Mouse (Mus musculus) CH12.LX (cell line): ENCODE data around the gene Pop5. TPM values are rescaled to one million over a fixed set of nuclear protein-coding genes. Genes with fewer than 3 reads are reported as not detected.
A peak's percentile ranks its signal among the peaks of the same experiment; 100 is the strongest.

ENCODE experiments used
- DNase-seq: peaks from one replicate; pipeline ENCODE4 v3.0.0-alpha.2; 2013; ENCODE audit errors: extremely low read depth
- H3K27ac ChIP-seq: 2 replicates; pipeline ENCODE4 v1.5.1; 2012; ENCODE audit warnings: low read depth, mild to moderate bottlenecking, control low read depth, moderate library complexity; ENCODE audit not compliant: insufficient read depth
- H3K27me3 ChIP-seq: replicated peaks from 2 replicates; pipeline ENCODE3; 2012; ENCODE audit warnings: inconsistent platforms
- H3K36me3 ChIP-seq, 2 experiments: replicated peaks in 1 of 2; 2 replicates each; pipeline versions ENCODE3 to v1.6.1; 2012; ENCODE audit warnings: inconsistent platforms in 1 of 2, low read length in 1 of 2, mild to moderate bottlenecking in 1 of 2, mixed read lengths in 1 of 2, moderate library complexity in 1 of 2; ENCODE audit not compliant: control insufficient read depth in 1 of 2, insufficient read depth in 1 of 2
- H3K4me1 ChIP-seq, 2 experiments: 2 replicates each; pipeline ENCODE4 v1.6.1; 2012; ENCODE audit warnings: inconsistent platforms in 1 of 2, moderate library complexity in 1 of 2; ENCODE audit not compliant: insufficient read depth in 2 of 2, control insufficient read depth in 1 of 2
- H3K4me2 ChIP-seq: 2 replicates; pipeline ENCODE4 v1.6.1; 2012; ENCODE audit warnings: low read depth, mild to moderate bottlenecking, control low read depth; ENCODE audit not compliant: poor library complexity, insufficient read depth, severe bottlenecking
- H3K4me3 ChIP-seq, 3 experiments: fragments of 150-350 bp in 1 of 3; sonication (generic) in 1 of 3; replicated peaks in 1 of 3; 2 replicates each; pipeline versions ENCODE3 to v1.5.1; 2011 to 2012; ENCODE audit warnings: low read depth in 2 of 3, low read length in 2 of 3, mild to moderate bottlenecking in 2 of 3, moderate library complexity in 2 of 3, control low read depth in 1 of 3, improper control_type of control experiment in 1 of 3, inconsistent platforms in 1 of 3, mixed read lengths in 1 of 3; ENCODE audit not compliant: poor library complexity in 1 of 3
- H3K79me2 ChIP-seq: replicated peaks from 2 replicates; pipeline ENCODE4 v1.6.1; 2012; ENCODE audit warnings: mild to moderate bottlenecking, moderate library complexity; ENCODE audit not compliant: control insufficient read depth, poor library complexity, insufficient read depth, severe bottlenecking; ENCODE audit errors: extremely low read depth
- H3K9ac ChIP-seq: 2 replicates; pipeline ENCODE4 v1.6.1; 2012; ENCODE audit warnings: low read depth, mild to moderate bottlenecking, control low read depth, moderate library complexity; ENCODE audit not compliant: insufficient read depth
- H3K9me3 ChIP-seq: replicated peaks from 2 replicates; pipeline ENCODE3; 2012; ENCODE audit warnings: low read length, inconsistent platforms, mixed read lengths
- BHLHE40 ChIP-seq: IDR thresholded peaks from 2 replicates; pipeline ENCODE4 v1.6.1; 2011; ENCODE audit warnings: mild to moderate bottlenecking, low read depth, low read length, improper control_type of control experiment
- CHD1 ChIP-seq: IDR thresholded peaks from 2 replicates; pipeline ENCODE4 v1.6.1; 2012; ENCODE audit warnings: low read depth, low read length, improper control_type of control experiment, inconsistent platforms
- CHD2 ChIP-seq: IDR thresholded peaks from 2 replicates; pipeline ENCODE4 v1.6.1; 2011; ENCODE audit warnings: low read length, improper control_type of control experiment
- CTCF ChIP-seq, 2 experiments: IDR thresholded peaks in 1 of 2; conservative IDR thresholded peaks in 1 of 2; 2 replicates each; pipeline ENCODE4 v1.5.1; 2011 to 2012; ENCODE audit warnings: low read depth in 2 of 2, low read length in 2 of 2, improper control_type of control experiment in 1 of 2, inconsistent platforms in 1 of 2, mild to moderate bottlenecking in 1 of 2, moderate library complexity in 1 of 2
- EP300 ChIP-seq: IDR thresholded peaks from 2 replicates; pipeline ENCODE4 v1.6.1; 2011; ENCODE audit warnings: low read length, improper control_type of control experiment
- JUN ChIP-seq: IDR thresholded peaks from 2 replicates; pipeline ENCODE4 v1.6.1; 2011; ENCODE audit warnings: low read depth, mild to moderate bottlenecking, low read length, improper control_type of control experiment, moderate library complexity; ENCODE audit not compliant: insufficient read depth
- JUND ChIP-seq: conservative IDR thresholded peaks from 2 replicates; pipeline ENCODE4 v1.6.1; 2011; ENCODE audit warnings: low read depth, low read length, improper control_type of control experiment
- KAT2A ChIP-seq: IDR thresholded peaks from 2 replicates; pipeline ENCODE4 v1.6.1; 2012; ENCODE audit warnings: low read length, improper control_type of control experiment, inconsistent platforms; ENCODE audit not compliant: insufficient replicate concordance
- MAX ChIP-seq: IDR thresholded peaks from 2 replicates; pipeline ENCODE4 v1.6.1; 2011; ENCODE audit warnings: low read length, improper control_type of control experiment
- MAZ ChIP-seq: IDR thresholded peaks from 2 replicates; pipeline ENCODE4 v1.6.1; 2012; ENCODE audit warnings: low read depth, mild to moderate bottlenecking, inconsistent platforms, low read length, improper control_type of control experiment, moderate library complexity
- MEF2A ChIP-seq: IDR thresholded peaks from 2 replicates; pipeline ENCODE4 v1.6.1; 2014; ENCODE audit warnings: low read depth, mild to moderate bottlenecking, inconsistent platforms, low read length, improper control_type of control experiment, borderline replicate concordance
- MYC ChIP-seq: IDR thresholded peaks from 2 replicates; pipeline ENCODE4 v1.6.1; 2011; ENCODE audit warnings: low read depth, mild to moderate bottlenecking, improper control_type of control experiment, low read length
- NRF1 ChIP-seq: IDR thresholded peaks from 2 replicates; pipeline ENCODE4 v1.6.1; 2014; ENCODE audit warnings: low read depth, mild to moderate bottlenecking, inconsistent platforms, low read length, improper control_type of control experiment, moderate library complexity
- PAX5 ChIP-seq: IDR thresholded peaks from 2 replicates; pipeline ENCODE4 v1.6.1; 2012; ENCODE audit warnings: low read length, inconsistent platforms, mixed read lengths
- RCOR1 ChIP-seq: conservative IDR thresholded peaks from 2 replicates; pipeline ENCODE4 v1.6.1; 2012; ENCODE audit warnings: low read depth, mild to moderate bottlenecking, inconsistent platforms, low read length, improper control_type of control experiment
- SIN3A ChIP-seq: IDR thresholded peaks from 2 replicates; pipeline ENCODE4 v1.6.1; 2012; ENCODE audit warnings: low read length, improper control_type of control experiment, inconsistent platforms
- TBP ChIP-seq: conservative IDR thresholded peaks from 2 replicates; pipeline ENCODE4 v1.6.1; 2011; ENCODE audit warnings: low read depth, low read length, improper control_type of control experiment
- TCF12 ChIP-seq: IDR thresholded peaks from 2 replicates; pipeline ENCODE4 v1.6.1; 2014; ENCODE audit warnings: low read depth, mild to moderate bottlenecking, inconsistent platforms, low read length, improper control_type of control experiment
- UBTF ChIP-seq: IDR thresholded peaks from 2 replicates; pipeline ENCODE4 v1.6.1; 2012; ENCODE audit warnings: low read depth, mild to moderate bottlenecking, inconsistent platforms, low read length, improper control_type of control experiment, moderate library complexity
- USF1 ChIP-seq: IDR thresholded peaks from 2 replicates; pipeline ENCODE4 v1.6.1; 2014; ENCODE audit warnings: low read depth, mild to moderate bottlenecking, inconsistent platforms, low read length, improper control_type of control experiment
- USF2 ChIP-seq: conservative IDR thresholded peaks from 2 replicates; pipeline ENCODE4 v1.6.1; 2011; ENCODE audit warnings: low read depth, low read length, improper control_type of control experiment
- ZC3H11A ChIP-seq: IDR thresholded peaks from 2 replicates; pipeline ENCODE4 v1.6.1; 2012; ENCODE audit warnings: low read depth, mild to moderate bottlenecking, inconsistent platforms, low read length, improper control_type of control experiment
- ZMIZ1 ChIP-seq: IDR thresholded peaks from 2 replicates; pipeline ENCODE4 v1.6.1; 2012; ENCODE audit warnings: low read depth, mild to moderate bottlenecking, inconsistent platforms, low read length, improper control_type of control experiment
- dilution Hi-C: fragments of 300-500 bp; cut with MboI; formaldehyde crosslinking; loops from 2 replicates; pipeline ENCODE4 v1.14.3; 2020; ENCODE audit warnings: low sequenced_read_pairs; ENCODE audit not compliant: extremely low pct_unique_long_range_greater_than_20kb, extremely low pct_ligation_motif_present
- in situ Hi-C: fragments of 300-500 bp; cut with MboI; formaldehyde crosslinking; loops from 3 replicates; pipeline ENCODE4 v1.14.3; 2019; ENCODE audit warnings: low sequenced_read_pairs, low pct_ligation_motif_present, low pct_unique_long_range_greater_than_20kb, mixed read lengths
- polyA plus RNA-seq: library from polyadenylated mRNA; unstranded; fragments of >175 nt; gene quantifications from 2 replicates; pipeline ENCODE4 v1.2.1, GENCODE M21; 2012; ENCODE audit warnings: low read depth; ENCODE audit not compliant: insufficient read length
- total RNA-seq, 2 experiments: library from RNA; depleted of rRNA; stranded (reverse); fragments of 300-350 nt in 1 of 2; fragments of >200 nt in 1 of 2; gene quantifications; 2 replicates each; pipeline ENCODE4 v1.2.3; 2012 to 2014

Gene Pop5
- total and polyA plus RNA-seq, 3 experiments, result 127 to 236 (median 156) TPM

DNA sequence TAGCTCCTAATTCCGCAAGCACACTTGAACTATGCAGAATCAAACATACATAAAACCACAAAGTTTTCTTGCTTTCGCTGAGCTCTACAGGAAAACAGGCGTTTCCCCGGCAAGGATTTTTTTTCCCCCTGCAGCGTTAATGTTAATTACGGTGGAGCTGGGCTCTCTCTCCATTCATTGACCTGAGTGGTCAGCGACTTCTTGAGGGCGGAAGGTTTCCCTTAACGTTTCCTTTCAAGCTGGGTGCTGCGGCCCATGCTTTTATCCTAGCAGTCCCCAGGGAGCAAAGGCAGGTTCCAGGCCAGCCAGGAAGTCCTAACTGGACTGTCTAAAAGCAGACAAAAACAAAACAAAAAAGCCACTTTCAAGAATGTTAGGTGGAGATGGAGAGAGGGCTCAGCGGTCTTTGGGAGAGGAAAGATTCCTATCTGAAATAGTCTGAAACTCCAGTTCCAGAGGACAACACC is 3.1 kb downstream of the Pop5 start:
- Histone ChIP-seq H3K27me3 (no peaks in the 10 kb centered on the region), H3K27ac (no peak overlapping the region), H3K4me1 (peaks cover 0 to 9% of the 10 kb centered on the region in 2 experiments; a peak in 2 of 4 replicates), H3K9me3 (no peaks in the 10 kb centered on the region), H3K9ac (peak overlapping the region; percentile 42), H3K79me2 (peaks cover 19% of the 10 kb centered on the region), H3K4me2 (peak overlapping the region; percentile 72), H3K36me3 (peaks cover 40 to 45% of the 10 kb centered on the region in 2 experiments), H3K4me3 (peak overlapping the region; percentile 54 to 95 (median 90))
- no peak for TF ChIP-seq TCF12
- no peak for TF ChIP-seq CTCF (conservative IDR thresholded peaks at IDR 0.05 in 1 of 2, IDR thresholded peaks at IDR 0.05 in 1 of 2; ENCODE audit: low read depth in 2 of 2, low read length in 2 of 2)
- no peak for TF ChIP-seq ZMIZ1
- TF ChIP-seq EP300, result no peak
- no peak for TF ChIP-seq MAZ
- no peak for TF ChIP-seq JUN
- no peak for TF ChIP-seq CHD1
- dilution Hi-C loops (no loop called here), in situ Hi-C loops (loop anchor here (5.0 kb wide), 2 partner anchors 111 to 261 kb away; no protein-coding TSS in a partner anchor)
- peak; percentile 14 for DNase-seq

DNA sequence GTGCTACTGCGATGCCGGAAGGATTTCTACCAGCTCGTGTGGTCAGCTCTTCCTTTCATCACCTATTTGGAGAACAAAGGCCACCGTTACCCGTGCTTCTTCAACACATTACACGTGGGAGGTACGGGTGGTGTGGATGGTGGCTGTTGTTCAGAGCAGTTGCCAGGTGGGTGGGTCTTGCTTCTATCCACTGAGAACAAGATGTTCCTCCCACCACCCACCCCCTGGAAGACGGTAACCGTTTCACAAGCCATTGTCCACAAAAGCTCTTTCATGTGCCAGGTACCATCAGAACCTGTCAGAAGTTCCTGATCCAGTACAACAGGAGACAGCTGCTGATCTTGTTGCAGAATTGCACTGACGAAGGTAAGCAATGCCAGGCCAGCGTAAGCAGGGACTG is 4.6 kb downstream of the Pop5 start:
- no peak overlapping the region for H3K4me2 ChIP-seq
- H3K27ac ChIP-seq, result no peak overlapping the region
- no peak for TF ChIP-seq ZMIZ1
- TF ChIP-seq SIN3A, result no peak
- no peak for TF ChIP-seq USF2
- TF ChIP-seq JUND, result no peak
- TF ChIP-seq NRF1, result no peak
- no peak for TF ChIP-seq BHLHE40
- TF ChIP-seq, all 38 proteins: peak for 0
- Histone ChIP-seq H3K79me2 (peaks cover 19% of the 10 kb centered on the region), H3K4me1 (peaks cover 0 to 9% of the 10 kb centered on the region in 2 experiments; a peak in 2 of 4 replicates), H3K9ac (no peak overlapping the region), H3K36me3 (peaks cover 54 to 59% of the 10 kb centered on the region in 2 experiments), H3K27me3 (no peaks in the 10 kb centered on the region), H3K4me3 (no peak overlapping the region), H3K9me3 (no peaks in the 10 kb centered on the region)
- in situ Hi-C loops (no loop called here), dilution Hi-C loops (no loop called here)
- no peak for DNase-seq

- no peaks in the 10 kb centered on the region for H3K27me3 ChIP-seq
- peaks cover 60 to 70% of the 10 kb centered on the region in 2 experiments for H3K36me3 ChIP-seq
- H3K4me1 ChIP-seq, result no peaks in the 10 kb centered on the region
- peaks cover 7% of the 10 kb centered on the region for H3K79me2 ChIP-seq
- no peak overlapping the region for H3K4me2 ChIP-seq
- no peaks in the 10 kb centered on the region for H3K9me3 ChIP-seq
- H3K9ac ChIP-seq, result no peak overlapping the region
- no peak overlapping the region for H3K27ac ChIP-seq
- H3K4me3 ChIP-seq, result no peak overlapping the region
- no peak for DNase-seq
- in situ Hi-C loops, result no loop called here
- no peak for TF ChIP-seq CHD2
- no peak for TF ChIP-seq MAX
- TF ChIP-seq MEF2A, result no peak
- TF ChIP-seq KAT2A, result no peak
- TF ChIP-seq JUN, result no peak
- no peak for TF ChIP-seq RCOR1
- TF ChIP-seq ZC3H11A, result no peak
- TF ChIP-seq PAX5, result no peak
- TF ChIP-seq USF2, result no peak
- no peak for TF ChIP-seq MYC
- no peak for TF ChIP-seq UBTF
- TF ChIP-seq TBP, result no peak
- TF ChIP-seq JUND, result no peak
- no peak for TF ChIP-seq ZMIZ1
- TF ChIP-seq USF1, result no peak
- dilution Hi-C loops, result no loop called here
Observed at GRCm38 (mm10) chr5:115255472-115255871, 19.8 kb downstream of the Pop5 start.
